Mouse (Mus musculus) E14TG2a.4 (cell line): ENCODE data around the gene Med18.
A peak's percentile ranks its signal among the peaks of the same experiment; 100 is the strongest.

Experiments used
- H3K27me3 ChIP-seq: 2 replicates; pipeline ENCODE4 v1.6.1; 2014; ENCODE audit warnings: low read length, control low read depth; ENCODE audit not compliant: insufficient read depth
- H3K36me3 ChIP-seq: 2 replicates; pipeline ENCODE4 v1.6.1; 2014; ENCODE audit warnings: low read length, control low read depth; ENCODE audit not compliant: insufficient read depth
- H3K4me1 ChIP-seq: replicated peaks from 2 replicates; pipeline ENCODE4 v1.6.1; 2014; ENCODE audit warnings: low read depth, low read length, control low read depth
- H3K4me3 ChIP-seq: replicated peaks from 2 replicates; pipeline ENCODE4 v1.5.1; 2014; ENCODE audit warnings: mild to moderate bottlenecking, low read length
- H3K9me3 ChIP-seq: 2 replicates; pipeline ENCODE4 v1.6.1; 2014; ENCODE audit warnings: low read length, control low read depth
- CTCF ChIP-seq: conservative IDR thresholded peaks from 2 replicates; pipeline ENCODE4 v1.5.1; 2014; ENCODE audit warnings: low read length
- NANOG ChIP-seq: IDR thresholded peaks from 2 replicates; pipeline ENCODE4 v1.6.1; 2014; ENCODE audit warnings: borderline replicate concordance, low read length, mixed read lengths
- POU5F1 ChIP-seq: IDR thresholded peaks from 2 replicates; pipeline ENCODE4 v1.6.1; 2014; ENCODE audit warnings: low read length, borderline replicate concordance

Gene Med18

DNA sequence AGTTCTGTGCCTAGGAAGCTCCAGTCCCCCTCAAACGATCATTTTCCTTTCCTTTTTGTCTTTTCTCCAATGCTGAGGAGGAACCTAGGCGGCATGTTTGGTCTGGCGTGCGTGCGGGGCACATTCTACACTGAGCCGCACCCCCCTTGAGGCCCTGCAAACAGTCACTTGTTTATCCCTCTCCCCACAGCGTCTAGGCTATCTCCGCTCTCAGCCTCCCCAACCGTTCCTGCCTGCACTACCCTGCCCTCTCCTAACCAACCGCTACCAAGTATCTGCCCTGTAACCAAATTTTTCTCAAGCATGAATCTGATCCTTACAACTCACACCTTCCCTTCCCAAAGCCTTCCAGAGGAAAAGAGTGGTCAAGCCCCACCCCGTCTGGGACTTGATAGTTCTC, 39.6 kb upstream of the Med18 start:
- Histone ChIP-seq H3K27me3 (no peaks in the 10 kb centered on the region), H3K36me3 (peaks cover 72% of the 10 kb centered on the region), H3K4me3 (peak overlapping the region; percentile 64), H3K9me3 (no peaks in the 10 kb centered on the region), H3K4me1 (peaks cover 89% of the 10 kb centered on the region)
- TF ChIP-seq NANOG: no peak
- no peak for TF ChIP-seq CTCF
- TF ChIP-seq POU5F1: no peak

DNA sequence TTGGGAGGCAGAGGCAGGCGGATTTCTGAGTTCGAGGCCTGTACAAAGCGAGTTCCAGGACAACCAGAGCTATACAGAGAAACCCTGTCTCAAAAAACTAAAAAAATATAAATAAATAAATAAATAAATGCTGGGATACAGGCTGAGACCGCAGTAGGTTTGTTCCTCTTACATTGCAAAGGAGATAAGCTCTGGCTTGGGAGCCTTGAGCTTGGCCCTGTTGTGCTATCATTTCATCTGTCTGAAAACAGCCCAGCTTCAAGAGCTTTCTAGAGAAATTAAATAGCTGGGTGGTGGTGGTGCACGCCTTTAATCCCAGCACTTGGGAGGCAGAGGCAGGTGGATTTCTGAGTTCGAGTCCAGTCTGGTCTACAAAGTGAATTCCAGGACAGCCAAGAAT, 37.9 kb upstream of the Med18 start:
- Histone ChIP-seq H3K4me1 (peaks cover 87% of the 10 kb centered on the region), H3K36me3 (peaks cover 77% of the 10 kb centered on the region), H3K4me3 (no peak overlapping the region), H3K9me3 (no peaks in the 10 kb centered on the region), H3K27me3 (no peaks in the 10 kb centered on the region)
- TF ChIP-seq NANOG (no peak), CTCF (no peak), POU5F1 (no peak)

GRCm38 (mm10) chr4:132494271-132494918, 30.7 kb upstream of the Med18 start:
- H3K4me1 ChIP-seq: peaks cover 90% of the 10 kb centered on the region
- peaks cover 90% of the 10 kb centered on the region for H3K36me3 ChIP-seq
- no peaks in the 10 kb centered on the region for H3K27me3 ChIP-seq
- H3K4me3 ChIP-seq: no peak overlapping the region
- TF ChIP-seq NANOG: no peak
- H3K9me3 ChIP-seq: no peaks in the 10 kb centered on the region

- Histone ChIP-seq H3K27me3 (no peaks in the 10 kb centered on the region), H3K4me3 (no peak overlapping the region)
- TF ChIP-seq POU5F1 (no peak), CTCF (no peak), NANOG (no peak)
These were observed 28.7 kb upstream of the Med18 start for GRCm38 (mm10) chr4:132492178-132493060.

GRCm38 (mm10) chr4:132491748-132492147, 28.0 kb upstream of the Med18 start:
- H3K9me3 ChIP-seq: no peaks in the 10 kb centered on the region

More at GRCm38 (mm10) chr4:132492178-132493060, 28.7 kb upstream of the Med18 start:
- Histone ChIP-seq H3K9me3 (no peaks in the 10 kb centered on the region), H3K36me3 (peaks cover 70% of the 10 kb centered on the region), H3K4me1 (peaks cover 90% of the 10 kb centered on the region)

DNA sequence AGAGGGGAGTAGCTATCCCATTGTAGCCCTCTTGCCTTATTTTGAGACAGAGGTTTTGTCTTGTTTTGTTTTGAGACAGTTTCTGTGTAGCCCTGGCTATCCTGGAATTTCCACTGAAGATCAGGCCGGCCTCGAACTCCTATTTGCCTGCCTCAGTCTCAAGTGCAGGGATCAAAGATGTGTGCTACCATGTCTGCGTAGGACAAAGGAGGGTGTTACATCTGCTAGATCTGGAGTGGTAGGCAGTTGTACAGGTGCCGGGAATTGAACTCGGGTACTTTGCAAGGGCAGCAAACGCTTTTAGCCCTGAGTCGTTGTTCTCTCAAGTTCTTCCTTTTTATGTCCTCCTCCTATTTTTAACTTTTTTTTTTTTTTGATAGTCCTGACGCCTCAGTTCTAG, 27.3 kb upstream of the Med18 start:
- Histone ChIP-seq H3K36me3 (peaks cover 56% of the 10 kb centered on the region), H3K4me3 (no peak overlapping the region), H3K27me3 (no peaks in the 10 kb centered on the region), H3K9me3 (no peaks in the 10 kb centered on the region), H3K4me1 (peaks cover 79% of the 10 kb centered on the region)
- TF ChIP-seq POU5F1: no peak
- TF ChIP-seq CTCF: no peak
- TF ChIP-seq NANOG: no peak

More at GRCm38 (mm10) chr4:132491748-132492147, 28.0 kb upstream of the Med18 start:
- no peaks in the 10 kb centered on the region for H3K27me3 ChIP-seq
- H3K4me1 ChIP-seq: peaks cover 84% of the 10 kb centered on the region
- peaks cover 63% of the 10 kb centered on the region for H3K36me3 ChIP-seq
- no peak for TF ChIP-seq NANOG
- TF ChIP-seq POU5F1: no peak
- TF ChIP-seq CTCF: no peak
- H3K4me3 ChIP-seq: no peak overlapping the region

- Histone ChIP-seq H3K9me3 (no peaks in the 10 kb centered on the region), H3K4me3 (no peak overlapping the region), H3K4me1 (peaks cover 75% of the 10 kb centered on the region), H3K27me3 (no peaks in the 10 kb centered on the region), H3K36me3 (peaks cover 50% of the 10 kb centered on the region)
- no peak for TF ChIP-seq NANOG
- no peak for TF ChIP-seq CTCF
- TF ChIP-seq POU5F1: no peak
These were observed 26.7 kb upstream of the Med18 start for GRCm38 (mm10) chr4:132490273-132491010.

DNA sequence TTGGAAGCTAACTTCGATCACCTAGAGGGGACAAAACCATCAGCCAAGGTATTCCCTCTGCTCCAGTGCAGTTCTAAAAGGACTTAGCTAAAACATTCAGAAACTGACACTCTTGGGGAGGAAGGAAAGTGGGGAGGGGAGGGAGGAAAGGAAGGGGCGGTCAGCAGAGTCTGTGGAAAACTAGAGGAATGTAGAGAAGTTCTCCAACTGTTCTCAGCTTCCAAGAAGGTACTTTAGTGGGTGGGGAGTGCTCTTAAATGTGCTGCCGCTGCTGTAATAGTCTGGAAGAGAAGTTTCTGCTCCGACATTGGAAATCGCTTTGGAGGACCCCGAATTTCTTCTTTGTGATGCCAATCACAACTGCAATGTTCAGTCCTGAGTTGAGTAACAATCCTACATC, 25.3 kb upstream of the Med18 start:
- Histone ChIP-seq H3K4me3 (no peak overlapping the region), H3K27me3 (no peaks in the 10 kb centered on the region), H3K9me3 (no peaks in the 10 kb centered on the region), H3K36me3 (peaks cover 36% of the 10 kb centered on the region), H3K4me1 (peaks cover 61% of the 10 kb centered on the region)
- TF ChIP-seq NANOG (no peak), POU5F1 (no peak), CTCF (no peak)
